Mouse (Mus musculus) right cerebral cortex, adult 2 months (tissue): ENCODE results near the gene Sumo1.
"Not testable (repeated sequence)": the region's sequence is repeated elsewhere in the genome, so short reads cannot be mapped to it uniquely, and the experiment has no call there.

Experiments
- DNase-seq, 2 experiments: peaks; one replicate each; pipeline ENCODE4 v3.0.0; 2021 to 2022; ENCODE audit warnings: low spot score in 2 of 2

The Sumo1 gene

DNA sequence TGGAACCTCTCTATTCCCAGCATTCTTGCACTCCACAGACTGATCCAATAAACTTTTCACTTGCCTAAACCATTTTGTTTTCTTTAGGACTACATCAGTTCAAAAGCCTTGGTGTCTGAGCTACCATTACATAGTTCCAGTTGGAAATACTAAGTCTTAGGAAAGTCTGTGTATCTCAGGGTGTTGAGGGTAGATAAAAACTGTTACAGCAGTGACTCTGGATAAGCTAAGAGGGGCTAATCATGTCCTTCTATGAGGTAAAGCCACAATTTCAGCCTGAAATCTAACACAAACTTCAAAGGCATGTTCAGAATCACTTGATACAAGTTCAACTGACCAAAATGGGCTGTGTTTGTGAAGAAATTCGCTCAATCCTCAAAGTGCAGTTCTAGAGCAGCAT, 34.3 kb downstream of the Sumo1 start:
- DNase-seq = no peak

DNA sequence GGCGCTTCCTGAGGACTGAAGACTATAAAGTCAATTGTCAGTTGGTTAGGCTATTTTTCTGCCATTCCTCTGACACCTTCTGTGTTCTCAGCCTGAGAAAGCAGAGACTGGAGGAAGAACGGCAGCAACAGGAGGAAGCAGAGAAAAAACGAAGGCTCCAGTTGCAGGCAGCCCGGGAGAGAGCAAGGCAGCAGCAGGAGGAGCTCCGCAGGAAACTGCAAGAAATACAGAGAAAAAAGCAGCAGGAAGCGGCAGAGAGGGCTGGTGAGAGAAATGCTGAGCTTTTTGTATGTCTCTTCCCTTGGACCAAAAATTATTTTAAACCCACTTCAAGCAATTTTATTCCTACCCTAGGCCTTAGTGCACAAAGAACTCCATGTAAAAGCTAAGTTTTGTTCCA, 37.6 kb downstream of the Sumo1 start:
- DNase-seq = no peak

DNA sequence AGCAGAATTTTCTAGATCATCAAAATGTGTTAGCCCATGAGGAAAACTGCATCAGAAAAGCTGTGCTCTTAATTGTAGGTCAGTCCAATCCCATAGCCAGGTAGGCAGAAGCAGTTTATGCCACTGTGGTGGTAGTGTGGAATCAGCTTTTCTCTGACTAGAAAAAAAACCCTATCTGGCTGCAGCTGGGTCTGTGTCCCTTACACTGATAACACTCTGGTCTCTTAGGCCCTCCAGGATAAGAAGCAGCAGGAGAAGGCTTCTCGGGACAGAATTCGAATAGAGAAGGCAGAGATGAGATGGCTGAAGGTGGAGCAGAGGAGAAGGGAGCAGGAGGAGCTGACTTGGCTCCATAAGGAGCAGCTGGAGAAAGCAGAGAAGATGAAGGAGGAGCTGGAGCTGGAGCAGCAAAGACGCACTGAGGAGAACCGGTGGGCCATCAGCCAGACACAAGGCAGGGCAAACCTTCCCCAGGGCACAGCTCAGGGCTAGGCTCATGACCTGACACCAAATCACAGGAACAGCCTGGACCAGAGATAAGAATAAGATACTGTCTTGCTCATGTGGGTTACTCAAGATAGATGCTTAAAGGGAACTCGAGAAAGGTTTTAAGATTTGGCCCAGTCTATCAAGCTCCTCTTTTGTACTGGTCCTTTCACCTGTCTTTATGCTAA, 38.5 kb downstream of the Sumo1 start:
- DNase-seq = no peak

DNA sequence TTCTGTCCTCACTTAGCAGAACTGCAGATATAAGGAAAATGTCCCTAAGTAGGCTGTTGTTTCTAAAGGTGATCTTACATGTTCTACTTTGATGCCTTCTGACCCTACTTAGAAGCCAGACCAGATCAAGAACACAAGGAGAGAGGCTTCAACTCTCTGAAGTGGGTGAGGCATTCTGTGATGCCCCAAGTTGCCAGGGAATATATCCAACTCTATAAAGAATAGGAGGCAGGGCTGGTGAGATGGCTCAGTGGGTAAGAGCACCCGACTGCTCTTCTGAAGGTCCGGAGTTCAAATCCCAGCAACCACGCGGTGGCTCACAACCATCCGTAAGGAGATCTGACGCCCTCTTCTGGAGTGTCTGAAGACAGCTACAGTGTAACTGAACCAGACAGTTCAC, 40.3 kb downstream of the Sumo1 start:
- DNase-seq = not testable (repeated sequence)

DNA sequence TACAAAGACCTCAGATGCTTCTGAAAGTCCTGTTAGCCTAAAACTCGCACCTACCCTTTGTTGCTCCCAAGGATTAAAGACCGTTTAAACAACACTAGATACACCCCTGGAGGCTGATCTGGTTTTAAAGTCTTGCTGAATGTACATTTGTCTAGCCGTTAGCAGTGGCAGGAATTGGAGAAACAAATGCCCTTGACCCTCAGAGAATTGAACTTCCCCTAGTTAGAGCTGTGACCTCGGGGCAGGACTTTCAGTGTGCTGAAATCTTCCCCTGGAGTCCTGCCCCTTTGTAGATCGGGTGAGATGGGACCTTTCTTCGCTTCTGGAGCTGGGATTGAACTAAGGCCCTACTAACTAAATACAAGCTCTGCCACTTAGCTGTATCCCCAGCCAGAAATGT, 41.4 kb downstream of the Sumo1 start:
- DNase-seq = no peak

DNA sequence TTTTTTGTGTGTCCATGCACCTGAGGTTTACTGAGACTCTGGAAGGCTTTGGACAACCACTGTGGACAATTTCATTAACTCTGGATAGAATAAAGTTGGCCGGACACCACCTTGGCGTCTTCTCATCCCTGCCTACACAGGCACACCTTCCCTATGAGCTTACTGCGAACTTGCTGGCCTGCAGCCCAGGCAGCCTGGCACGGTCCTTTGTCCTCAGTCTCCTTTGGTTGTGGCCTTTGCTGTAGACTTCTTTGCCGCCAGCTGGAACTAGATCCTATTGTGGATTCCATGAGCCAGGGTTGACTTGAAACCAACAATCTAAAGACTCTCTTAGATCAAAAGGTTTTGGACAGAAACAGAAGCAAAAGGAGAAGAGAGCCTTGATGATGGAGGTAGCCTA, 45.2 kb downstream of the Sumo1 start:
- DNase-seq = no peak

DNA sequence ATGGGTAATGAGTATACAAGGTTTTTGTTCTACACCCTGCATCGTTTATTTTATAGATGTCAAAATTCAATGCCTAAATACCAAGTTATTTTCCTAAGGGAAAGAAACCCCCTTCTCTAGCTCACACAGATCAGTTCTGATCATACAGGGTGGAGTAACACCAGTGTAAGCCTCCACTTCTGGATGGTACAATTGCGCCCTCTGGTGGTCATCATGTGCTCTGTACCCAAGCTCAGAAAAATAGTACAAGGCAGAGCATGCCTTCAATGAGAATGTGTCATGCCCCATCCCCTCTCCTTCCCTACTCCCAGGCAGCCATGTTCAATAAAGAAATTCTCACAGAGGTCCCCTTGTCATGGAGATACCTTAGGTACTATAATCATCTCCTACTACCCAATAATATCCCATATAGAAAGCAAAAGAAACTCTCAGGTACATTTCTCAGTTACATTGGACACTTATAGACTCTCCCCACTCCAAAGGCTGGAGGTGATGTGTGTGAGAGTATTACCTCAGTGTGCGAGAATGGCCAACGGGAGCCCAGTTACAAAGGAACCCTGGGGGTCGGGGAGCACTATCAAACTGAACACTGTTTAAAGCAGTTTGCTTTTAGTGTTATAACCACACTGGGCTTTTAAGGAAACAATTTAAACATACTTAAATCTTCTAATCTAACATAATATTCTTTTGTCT, 47.2 kb downstream of the Sumo1 start:
- DNase-seq = peak; percentile 78 to 86

DNA sequence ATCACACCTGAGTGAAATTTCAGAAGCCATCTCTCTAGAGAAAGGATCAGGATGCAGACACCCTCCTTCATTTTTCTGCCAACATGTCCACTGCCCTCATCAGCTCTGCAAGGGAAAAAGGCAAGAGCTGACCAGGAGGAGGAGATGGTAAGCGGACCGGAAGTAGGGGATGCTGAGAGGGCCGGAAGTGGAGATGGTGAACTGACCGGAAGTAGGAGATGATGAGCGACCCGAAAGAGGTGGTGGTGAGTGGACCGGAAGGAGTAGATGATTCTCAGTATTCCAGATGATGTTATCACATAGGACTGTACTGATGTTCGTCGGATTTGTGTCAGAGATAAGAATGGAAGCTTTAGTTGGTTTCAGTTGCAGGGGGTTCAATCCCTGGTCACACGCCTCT, 51.4 kb downstream of the Sumo1 start:
- DNase-seq = no peak

DNA sequence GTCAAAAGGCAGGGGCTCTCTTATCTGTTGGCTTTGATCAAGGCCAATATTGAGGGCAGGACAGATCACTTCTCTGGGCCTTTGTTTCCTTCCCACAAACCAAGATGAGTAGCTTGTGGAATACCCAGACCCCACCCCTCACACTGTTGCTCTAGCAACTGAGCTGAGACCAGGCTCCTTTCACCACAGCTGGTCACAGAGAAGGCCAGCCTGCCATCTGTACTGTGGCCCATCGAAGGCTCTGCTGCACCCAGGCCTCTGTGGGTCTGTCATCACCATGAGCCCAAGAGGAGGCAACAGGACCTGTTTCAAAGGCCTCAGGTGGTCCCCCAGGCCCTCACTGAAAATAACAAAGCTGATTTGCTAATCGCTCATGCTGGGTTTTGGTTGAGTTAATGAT, 55.6 kb downstream of the Sumo1 start:
- DNase-seq = no peak

DNA sequence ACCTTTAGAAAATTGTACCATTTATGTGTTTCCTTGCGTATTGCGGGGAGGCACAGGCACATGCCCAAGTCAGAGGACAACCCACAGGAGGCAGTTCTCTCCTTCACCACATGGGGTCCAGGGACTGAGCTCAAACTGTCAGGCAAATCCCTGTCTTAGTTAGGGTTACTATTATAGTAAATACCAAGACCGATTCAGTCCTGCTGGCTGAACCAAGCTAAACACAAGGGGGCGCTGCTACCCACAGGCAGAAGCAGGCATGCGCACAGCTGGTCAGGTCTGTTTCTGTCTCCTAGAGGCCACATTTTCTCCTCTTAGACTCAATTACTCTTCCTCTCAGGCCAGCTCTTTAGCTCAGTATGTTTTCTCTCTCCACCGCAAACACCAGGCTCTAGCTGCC, 56.8 kb downstream of the Sumo1 start:
- peak in 1 of 2 experiments; percentile 28 for DNase-seq

DNA sequence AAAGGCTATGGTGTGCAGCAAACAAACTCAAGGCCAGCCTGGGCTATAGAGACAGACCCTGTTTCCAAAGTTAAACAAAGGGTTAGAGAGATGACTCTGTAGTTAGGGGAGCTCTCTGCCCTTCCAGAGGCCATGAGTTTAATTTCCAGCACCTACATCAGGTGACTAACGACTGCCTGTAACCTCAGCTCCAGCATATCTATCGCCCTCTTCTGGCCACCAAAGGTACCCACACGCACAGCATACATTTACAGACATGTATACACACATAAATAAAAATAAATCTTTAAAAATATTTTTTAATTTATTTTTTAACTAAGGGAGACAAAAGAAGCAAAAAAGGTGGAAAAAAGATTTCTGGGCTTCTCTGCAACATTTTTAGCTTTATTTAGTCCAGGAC, 59.7 kb downstream of the Sumo1 start:
- no peak for DNase-seq

DNA sequence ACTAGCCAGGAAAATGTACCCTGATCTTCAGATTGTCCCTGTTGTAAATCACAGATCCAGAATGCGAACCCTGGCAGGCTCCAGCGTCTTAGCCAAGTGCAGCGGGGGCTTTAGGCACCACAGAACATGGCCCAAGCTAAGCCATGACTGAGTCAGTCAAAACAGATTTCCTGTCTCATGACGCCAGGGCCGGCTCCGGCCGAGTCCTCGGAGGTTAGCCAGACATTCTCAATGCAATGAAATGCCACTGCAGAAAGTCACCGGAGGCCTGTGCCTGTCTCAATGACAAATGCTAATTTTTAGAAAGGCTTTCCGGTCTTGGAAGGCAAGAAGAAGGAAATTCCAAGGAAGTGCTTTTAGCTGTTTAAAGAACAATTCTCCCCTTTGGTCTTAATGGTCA, 60.7 kb downstream of the Sumo1 start:
- no peak for DNase-seq

DNA sequence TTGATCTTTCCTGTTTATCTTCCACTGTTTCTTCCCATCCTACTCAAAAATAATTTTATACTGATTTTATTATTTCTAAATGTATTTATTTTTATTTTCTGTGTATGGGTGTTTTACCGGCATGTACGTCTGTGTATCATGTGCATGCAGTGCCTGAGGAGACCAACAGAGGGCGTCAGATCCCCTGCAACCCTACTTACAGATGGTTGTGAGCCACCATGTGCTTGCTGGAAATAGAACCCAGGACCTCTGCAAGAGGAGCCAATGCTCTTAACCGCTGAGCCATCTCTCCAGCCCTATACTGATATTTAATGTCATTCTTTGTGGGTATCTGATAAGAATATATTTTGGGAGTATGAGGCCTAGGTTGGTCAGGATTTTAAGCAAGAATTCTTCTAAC, 61.2 kb downstream of the Sumo1 start:
- DNase-seq = no peak

DNA sequence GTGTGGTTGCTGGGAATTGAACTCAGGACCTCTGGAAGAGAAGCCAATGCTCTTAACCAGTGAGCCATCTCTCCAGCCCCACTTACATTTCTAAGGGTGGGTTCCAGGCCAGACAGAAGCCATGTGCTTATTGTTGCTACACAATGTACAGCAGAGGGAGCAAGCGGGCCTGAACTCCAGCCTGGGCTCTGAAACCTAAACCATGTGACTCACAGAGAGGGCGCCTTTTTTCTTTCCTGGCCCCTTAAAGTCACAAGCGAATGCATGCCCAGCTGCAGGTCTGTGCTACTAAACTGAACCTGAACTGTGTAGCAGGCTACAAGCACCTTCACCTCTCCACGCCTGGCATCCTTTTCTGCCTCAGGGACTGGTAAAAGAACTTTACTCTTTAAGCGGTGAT, 61.7 kb downstream of the Sumo1 start:
- DNase-seq = no peak

DNA sequence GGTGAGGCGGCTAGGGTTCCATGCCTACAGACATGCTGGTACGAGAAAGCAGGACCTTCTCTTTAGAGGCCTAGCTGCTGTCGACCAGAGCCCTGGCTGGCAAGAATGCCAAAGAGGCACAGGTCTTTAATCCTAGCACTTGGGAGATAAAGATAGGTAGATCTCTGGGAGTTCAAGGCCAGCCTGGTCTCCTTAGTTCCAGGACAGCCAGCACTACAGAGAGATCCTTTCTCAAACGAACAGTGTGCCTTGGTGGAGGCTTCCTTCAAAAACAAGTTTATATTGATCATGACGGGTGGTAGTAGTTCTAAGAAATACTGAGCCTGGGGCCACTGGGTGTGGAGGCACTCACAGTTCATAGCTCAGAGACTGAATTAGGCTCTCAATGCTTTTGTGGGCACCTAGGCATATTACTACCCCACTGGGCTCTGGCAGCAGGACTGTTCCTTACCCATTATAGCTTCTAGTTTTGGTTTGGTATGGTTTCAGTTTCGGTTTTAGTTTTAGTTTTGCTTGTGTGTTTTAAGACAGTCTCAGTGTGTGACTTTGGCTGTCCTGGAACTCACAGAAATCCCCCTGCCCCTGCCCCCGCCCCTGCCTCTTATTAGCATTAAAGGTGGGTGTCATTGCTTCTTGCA, 62.4 kb downstream of the Sumo1 start:
- DNase-seq = no peak

DNA sequence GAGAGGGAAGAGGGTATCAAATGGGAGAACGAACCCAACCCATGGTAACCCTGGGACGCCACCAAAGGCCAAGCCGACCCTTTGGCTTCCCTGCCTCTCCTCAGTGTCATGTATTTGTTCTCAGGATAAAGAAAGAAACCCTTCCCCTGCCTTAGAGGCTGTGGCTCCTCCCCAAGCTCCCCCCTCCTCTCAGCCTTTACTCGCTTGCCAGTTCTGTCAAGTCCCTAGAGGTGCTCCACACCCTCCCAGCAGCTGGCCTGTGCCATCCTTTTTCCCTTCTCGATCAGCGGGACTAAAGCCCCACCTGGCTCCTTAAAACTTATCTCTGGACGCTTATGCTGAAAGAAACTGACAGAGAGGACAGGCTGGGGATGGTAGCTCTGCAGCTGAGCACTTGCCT, 63.6 kb downstream of the Sumo1 start:
- no peak for DNase-seq

DNA sequence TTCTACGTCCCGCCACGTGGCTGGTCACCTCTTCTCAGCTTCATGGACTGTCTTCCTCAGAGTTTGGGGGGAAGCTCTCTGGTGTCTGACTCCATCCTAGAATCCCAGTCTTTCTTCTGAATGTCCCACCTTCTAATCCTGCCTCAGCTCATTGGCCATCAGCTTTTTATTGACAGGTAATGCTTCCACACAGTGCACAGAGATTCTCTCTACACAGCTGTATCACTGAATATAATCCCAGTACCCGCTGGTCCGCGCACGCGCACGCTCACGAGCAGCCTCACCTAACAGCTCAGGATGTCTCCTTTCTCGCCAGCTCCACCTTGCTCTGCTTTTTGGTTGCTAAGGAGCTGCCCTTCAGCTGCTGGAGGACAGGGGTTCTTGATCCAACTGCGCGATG, 64.2 kb downstream of the Sumo1 start:
- no peak for DNase-seq

DNA sequence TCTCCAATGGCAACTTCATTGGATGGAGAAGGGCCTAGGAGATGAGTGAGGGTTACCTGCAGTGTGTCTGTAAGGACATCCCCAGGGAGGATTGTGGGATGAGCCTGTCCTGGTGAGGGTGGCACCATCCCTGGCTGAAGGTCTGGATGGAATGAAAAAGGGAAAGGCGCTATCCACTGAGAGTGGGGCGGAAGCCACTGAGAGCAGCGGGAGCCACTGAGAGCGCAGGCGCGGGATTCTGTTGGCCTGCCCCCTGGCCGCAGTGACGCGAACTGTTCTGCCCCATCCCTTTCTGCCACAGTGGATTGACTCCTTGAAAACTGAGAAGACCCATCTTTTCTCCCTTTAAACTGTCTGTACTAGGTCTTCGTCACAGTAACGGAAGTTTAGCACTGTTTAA, 66.7 kb downstream of the Sumo1 start:
- no peak for DNase-seq

DNA sequence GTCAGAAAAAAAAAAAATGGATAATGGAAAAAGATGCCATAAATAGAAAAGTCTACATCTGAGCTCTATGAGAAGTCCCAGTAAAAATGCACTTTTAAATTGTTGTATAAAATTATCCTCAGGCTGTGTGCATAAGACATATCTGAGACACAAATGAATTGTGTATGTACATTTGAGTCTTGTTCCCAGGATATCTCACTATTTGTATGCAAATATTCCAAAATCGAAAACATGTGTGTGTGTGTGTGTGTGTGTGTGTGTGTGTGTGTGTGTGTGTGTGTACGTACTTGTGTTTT, 67.3 kb downstream of the Sumo1 start:
- no peak for DNase-seq

DNA sequence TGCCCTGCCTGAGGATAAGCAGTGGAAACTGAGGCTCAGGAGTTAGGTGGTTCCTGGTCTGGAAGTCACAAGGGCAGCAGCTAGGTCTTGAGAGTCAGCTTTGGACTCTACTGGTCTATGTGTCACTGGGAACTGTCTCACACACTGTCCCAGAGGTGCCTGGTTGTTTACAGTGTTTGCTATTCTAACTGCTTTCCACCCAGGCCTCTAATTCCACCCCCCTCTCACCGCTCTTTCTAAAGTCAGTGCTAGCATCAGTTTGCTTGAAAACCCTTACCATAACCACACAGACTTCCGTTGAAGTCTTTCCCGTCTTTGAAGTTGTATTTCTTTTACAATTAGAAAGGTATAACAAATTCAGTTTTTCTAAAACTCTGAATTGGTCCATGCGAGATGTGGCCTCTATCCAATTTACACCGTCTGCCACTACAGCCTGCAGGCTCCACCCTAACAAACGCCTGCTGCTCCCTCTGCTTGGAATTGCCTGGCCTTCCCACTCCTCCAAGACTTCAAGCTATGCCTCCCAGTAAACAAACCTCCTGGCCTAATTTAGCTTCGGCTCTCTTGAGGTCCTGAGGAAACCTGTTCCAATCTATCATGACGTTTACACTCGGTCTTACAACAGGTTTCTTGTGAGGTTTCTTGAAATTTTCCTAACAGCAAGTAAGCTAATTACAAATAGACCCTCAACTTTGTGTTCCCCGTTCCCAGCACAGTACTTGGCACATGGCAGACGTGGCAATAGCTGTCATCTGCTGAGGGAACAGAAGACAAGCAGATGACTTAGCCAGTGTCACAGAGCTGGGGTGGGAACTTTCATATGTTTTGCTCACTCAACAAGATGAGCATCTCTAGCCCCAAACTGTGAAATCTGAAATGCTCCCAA, 67.9 kb downstream of the Sumo1 start:
- peak in 1 of 2 experiments; percentile 40 for DNase-seq

DNA sequence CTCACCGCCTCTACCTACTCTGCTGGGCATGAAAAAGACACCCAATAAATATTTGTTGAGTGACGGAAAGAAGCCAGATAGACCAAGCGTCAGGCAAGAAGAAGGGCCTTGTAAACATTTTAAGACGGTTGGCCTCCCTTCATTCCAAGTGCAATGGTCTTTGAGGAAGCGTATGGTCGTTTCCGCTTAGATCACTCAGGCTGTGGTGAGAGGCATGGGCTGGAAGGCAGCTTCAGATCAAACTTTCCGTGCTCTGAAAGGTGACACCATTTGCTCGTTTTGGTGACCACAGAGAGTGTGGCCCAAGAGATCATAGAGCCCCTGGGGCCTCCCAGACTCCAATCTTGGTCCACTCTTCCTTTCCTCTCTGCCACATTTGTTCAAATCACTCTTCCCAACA, 75.0 kb downstream of the Sumo1 start:
- no peak for DNase-seq

DNA sequence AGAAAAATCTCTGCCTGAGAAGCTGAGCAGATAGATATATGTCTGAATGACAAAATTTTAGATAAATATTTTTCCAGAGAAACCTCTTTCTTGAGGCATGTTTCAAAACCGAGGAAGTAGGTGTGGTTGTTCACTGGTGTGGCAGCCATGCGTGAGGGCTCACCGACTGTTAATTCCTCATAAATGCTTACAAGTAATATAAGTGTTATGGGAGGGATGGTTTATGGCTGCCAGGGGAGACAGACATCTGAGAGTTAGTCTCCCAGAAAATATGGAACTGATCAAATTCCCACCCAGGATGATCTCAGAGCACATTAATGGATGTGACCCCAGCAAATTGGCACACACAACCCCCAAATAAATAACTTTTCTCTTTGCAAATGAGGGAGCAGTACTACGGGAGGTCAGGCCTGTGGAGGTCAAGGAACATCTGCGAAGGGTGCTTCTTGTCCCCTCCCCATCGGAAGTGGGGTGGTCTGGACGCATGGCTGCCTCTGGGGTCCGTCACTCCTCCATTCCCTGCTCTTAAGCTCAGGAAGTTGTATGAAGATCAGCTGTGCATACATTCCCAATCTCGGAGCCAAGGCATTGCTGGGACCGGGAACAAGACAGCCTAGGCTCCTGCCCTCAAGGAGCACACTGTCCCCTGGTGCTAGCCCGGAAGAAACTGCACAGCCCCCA, 75.9 kb downstream of the Sumo1 start:
- DNase-seq = no peak
